Mouse (Mus musculus) thymus, adult 18-20 months (tissue): Measurements from ENCODE around the gene Mapk6.

ENCODE experiments used
- DNase-seq, 2 experiments: peaks; one replicate each; pipeline ENCODE4 v3.0.0; 2022; ENCODE audit warnings: mixed read lengths in 2 of 2

Mapk6 gene

DNA sequence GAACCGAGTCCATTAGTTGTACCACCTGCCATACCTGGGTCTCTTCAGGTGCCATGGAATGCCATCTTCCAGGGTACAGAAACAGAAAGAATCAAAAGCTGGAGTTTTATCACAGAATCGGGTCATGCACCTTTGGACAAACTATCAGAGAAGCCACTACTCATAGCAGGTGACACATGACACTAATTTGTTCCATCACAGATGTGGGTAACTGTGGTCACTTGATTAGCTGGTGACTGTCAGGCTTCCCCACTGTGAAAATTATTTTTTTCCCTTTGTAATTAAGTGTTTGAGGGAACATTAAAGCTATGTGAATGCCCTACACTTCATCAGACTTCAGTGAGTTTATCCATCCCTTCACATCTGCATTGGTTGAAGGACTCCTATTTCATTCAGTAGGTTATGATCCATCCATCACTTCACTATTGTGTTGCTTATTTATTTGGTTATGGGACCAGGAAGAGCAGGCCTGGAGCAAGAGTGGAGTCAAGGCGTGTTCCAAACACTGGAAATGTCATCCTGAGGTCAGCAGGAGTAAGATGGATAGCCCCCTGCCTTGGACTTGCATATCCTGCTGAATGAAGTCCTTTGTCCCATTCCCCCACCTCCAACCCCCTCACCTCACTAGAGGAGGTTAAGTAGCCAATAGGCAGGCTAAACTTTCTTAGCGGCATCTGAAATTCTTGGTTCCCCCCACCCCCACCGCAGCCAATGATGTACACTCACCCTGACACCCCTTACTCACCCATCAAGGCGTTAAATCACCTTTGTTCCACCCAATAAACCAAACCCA, 14.7 kb upstream of the Mapk6 start:
- no peak for DNase-seq

DNA sequence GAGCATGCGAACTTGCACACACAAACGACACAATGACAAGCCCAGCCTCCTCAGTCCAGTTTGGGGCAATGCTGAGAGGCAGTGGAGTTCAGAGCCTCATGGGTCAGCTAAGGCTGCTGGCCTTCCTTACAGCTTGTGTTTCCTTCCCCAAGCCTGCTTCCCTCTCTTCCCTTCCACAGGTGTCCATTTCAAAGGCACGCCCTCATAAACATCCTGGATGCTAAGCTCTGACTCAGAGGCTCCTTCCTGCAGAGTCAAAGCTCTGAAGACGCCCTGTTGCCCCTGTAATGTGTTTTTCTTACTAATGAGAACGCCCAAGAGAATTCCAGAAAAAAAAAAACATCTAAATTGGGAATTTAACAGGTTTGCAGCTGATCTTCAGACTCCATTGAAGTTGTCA, 13.9 kb upstream of the Mapk6 start:
- DNase-seq = no peak

DNA sequence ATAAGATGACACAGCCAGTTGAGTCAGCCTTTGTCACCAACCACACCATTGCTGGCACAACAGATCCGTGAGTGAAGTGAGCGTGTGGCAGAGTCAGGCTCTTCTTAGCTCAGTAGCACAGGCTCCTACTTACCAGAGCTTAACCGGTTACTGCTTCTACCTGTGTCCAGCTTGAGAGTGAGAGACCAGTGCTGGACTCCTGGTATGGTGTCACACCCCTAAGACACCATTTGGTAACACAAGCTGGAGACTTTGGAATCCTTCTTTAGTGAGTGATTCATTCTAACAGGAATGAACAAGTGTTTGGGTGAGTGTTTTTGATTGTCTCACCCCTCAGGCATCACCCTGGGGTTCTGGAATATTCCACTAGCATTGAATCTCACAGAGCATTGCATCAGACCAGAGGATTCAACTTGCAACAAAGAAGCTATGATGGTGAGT, 12.5 kb upstream of the Mapk6 start:
- no peak for DNase-seq

DNA sequence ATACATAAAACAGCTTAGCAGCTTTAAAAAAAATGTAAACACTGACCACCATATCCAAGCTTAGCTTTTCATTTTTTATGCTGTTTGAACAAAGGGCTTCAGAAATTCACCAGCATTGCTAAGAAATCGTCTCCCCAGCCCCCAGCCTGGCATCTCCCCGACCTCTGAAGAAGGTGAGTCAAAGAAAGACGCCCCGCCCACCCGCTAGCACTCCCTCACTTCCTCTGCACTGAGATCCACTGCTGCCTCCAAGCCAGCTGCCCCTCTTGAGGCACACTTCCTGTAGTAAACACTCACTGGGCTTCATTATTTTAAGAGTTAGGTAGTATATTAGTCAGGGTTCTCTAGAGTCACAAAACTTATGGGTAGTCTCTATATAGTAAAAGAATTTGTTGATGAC, 4.4 kb upstream of the Mapk6 start:
- peak; percentile 59 to 67 for DNase-seq

DNA sequence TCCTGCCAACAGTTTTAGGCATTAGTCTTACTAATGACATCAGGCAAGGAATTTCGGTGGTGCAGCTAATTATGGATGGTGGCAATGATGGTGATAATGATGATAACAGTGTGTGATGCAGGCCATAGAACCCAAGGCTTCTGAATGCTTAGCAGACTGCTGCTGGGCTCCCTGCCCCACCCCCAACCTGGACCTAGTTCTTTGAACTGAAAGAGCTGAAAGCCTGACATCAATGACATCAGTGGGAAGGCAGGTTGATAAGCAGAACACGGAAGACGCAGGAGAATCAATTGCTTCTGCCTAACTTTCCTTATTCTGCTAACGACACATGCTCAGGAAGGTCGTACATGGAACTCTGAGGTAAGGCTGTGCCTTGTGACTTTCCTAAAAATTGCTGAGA, 3.4 kb upstream of the Mapk6 start:
- DNase-seq = no peak

DNA sequence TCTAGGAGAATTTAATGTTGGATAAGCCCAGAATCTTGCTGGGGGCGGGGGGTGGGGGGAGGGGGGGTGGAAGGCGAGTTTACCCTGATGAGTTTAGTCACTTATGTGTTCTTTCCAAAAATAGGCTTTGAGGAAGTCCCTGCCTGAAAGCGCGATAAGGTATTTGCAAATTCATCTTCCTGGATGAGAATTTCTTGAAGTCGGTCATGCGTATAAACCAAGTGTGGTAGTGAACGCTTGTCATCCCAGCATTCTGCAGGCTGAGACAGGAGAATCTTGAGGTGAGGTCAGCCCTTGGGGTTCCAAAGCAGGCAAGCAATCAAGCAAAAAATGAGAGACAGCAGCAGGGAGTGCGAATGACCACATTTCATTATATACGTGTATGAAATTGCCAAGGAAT, 1.8 kb upstream of the Mapk6 start:
- DNase-seq = no peak

DNA sequence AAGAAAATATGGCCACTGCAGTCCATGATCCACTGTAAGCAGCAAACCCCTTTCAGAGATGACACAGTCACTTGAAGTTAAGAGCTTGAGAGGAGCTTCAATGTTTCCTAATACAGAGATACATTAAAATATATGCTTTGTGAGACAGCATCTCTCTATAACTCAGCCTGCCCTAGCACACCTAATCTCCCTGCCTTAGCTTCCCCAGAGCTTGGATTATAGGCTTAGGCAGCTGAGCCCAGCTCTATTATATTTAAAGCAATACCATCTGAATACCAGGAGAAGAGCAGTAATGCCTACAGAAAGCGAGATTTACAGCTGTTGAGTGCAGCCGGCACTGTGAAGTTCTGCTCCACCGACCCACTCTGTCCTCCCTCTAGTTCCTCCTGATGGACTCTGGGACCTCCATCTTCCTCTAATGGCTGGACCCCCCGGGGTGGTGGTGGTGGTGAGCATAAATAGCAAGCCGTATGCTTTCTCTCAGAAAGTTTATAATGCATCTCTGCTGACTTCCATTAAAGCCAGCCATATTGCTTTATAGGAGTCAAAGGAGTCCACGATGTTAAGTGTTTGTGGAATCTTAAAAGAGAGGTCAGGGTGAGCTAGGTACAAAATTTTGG, 1.2 kb upstream of the Mapk6 start:
- DNase-seq = no peak

DNA sequence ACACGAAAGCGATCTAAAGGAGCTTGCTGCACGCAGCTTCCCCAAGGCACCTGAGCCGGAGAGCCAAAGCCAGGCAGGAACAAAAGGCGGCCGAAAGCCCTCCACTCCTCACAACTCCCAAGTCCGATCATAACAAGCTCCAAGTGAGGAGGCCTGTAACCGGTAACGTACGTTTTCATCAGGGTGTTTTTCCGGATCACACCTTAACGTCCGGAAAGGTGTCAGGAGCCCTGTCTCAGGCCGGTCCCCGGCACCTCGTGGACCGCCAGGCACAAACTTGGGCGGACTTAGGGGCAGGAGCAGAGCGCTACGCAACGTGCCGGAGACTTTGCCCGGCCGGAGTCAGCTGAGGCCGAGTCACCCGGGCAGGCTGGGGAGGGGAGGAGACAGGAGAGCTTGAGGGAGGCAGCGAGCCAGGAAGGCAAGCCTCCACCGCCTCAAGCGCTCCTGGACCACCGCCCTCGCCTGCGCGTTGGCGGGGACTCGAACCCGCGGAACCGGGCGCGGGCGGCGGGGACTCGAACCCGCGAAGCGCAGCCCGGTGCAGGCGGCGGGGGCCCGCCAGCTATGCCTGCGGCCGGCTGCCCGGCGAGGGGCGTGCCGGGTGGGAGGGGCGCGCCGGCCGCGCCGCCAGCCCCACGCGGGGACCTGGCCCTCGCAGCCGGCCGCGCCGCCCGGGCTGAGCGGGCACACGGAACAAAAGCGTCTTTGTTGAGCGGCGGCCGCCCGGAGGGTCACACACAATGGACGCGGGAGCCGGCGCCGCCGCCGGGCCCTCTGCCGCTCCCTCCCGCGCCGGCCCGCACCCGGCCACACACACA, 564 bp downstream of the Mapk6 start:
- peak; percentile 60 to 64 for DNase-seq

DNA sequence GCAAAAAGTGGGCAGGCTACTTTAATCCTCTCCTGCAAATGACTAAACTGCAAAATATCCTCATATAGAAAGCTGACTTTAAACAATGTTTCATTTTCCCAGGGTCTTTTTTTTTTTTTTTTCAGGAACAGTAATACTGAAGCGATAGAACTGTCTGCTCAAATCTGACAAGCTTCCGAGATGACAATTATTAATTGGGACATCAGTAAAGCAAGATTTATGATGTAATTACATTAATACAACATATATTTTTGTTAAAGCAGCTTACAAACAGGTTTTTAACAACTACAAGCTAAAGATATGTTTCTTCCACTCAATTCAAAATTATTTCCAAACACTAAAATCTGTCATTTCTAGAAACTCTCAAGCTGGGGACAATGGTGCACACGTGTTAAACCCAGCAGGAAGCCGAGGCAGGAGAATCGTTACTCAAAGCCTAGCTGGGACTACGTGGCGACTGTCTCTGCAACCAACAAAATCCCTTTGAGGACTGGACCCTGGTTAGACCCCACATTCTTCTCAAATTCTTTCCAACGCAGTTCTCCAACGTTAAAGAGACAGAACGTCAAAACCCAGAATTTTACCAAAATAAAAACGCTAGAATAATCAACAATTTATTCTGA, 1.5 kb downstream of the Mapk6 start:
- no peak for DNase-seq

DNA sequence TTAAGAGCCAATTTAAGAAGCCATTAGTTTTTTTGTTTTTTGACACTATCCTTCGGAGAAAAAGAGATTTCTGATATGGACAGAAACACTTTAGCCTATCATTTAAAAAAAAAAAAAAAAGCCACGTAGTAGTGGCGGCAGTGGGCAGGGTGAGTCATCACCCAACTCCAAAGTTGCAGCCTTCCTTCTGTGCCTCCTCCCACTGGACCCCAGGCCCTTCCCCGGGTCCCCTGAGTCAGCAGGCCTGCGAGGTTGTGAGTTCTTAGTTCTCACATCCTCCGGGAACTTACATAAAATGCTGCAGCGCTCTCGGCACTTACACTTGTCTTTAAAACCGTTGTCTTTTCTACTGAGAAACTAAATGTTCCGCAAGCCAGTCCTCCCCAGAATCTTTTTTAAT, 2.0 kb downstream of the Mapk6 start:
- peak; percentile 18 to 31 for DNase-seq

DNA sequence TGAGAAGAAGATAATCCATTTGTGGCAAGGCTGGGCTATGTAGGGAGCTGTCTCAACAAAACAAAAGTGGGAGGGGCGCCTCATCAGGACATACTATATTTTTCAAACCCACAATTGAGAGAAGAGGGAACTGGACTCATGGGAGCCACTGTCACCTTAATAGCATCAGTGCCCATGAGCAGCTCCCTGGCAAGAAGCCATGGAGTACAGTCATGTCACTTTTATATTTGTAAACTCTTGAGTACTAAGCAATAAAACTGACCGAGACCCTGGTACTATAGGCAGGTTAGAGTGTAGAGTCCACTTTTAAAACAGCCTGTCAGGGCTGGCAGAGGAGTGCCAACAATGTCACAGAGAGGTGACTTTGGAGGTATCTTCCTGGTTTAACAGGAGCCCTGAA, 3.7 kb downstream of the Mapk6 start:
- no peak for DNase-seq

DNA sequence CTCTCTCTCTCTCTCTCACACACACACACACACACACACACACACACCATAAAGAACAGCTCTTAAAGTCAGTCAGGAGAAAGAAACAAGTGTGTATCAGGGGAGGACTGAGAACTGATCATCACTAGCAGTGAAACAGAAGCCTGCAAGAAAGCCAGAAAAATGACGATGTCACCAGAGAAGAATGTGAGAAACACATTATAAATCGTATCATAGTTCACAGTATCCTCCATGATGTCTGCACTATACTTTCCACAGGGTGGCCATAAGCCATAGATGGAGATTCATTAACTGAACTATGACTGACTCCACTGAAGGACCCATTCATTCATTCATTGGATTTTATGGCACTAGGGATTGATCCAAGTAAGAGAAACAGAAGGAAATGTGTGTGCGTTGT, 6.3 kb downstream of the Mapk6 start:
- DNase-seq = no peak

DNA sequence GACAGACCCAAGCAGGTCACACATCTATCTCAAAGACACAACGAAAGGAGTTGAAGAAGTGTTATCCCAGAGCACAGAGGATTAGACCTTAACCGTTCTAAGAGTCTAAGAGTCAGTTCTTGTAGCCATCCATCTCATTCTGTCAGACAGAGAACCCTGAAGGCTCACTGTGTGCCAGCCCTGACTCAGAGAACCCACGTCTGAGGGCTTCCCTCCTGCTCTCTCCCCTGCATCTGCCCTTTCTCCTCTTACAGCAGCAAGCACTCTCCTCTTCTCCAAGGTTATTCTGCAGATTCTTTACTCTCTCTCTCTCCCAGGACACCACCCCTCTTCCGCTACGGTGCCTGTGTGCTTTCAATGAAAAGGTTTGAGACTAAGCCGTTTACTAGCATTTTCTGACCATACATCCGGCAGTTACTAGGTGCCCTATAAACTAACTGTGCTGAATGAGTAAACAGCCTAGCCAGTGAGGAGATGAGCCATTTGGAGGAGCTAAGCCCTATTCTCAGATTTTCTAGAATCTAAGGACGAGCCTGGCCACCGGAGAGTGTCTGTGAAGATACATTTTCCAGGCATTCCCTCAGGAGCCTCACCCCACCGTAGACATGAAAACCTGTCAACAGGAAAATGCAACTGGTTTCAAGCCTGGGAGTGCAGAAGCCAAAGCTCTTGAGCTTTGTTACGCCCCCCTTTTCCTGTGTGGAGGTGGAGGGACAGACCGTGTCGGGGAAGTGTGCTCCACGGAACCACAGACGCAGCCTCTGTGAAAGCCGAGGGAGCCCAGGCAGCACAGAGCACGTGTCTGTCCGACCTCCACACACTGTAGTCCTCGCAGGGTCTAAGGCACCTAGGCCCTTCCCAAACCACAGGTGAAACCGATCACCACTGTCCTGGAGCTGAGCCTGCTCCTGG, 8.0 kb downstream of the Mapk6 start:
- DNase-seq = peak; percentile 35 to 62

DNA sequence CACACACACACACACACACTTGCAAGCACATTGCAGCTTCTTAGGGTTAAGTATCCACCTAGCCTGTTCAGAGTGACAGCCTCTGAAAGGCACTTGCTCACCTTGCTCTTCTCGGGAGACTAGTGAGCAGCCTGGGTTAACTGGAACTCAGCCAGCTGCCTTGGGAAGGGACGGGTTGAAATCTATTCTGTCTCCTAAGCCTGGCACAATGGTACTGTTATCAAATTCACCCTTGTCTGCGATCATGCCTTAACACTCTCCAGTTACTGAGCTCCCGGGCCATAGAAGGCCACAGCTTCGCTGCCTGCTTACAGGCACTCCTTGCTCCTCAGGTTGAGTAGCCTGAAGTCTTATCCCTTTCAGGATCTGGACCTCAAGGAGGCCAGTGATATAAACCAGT, 9.2 kb downstream of the Mapk6 start:
- DNase-seq = no peak

DNA sequence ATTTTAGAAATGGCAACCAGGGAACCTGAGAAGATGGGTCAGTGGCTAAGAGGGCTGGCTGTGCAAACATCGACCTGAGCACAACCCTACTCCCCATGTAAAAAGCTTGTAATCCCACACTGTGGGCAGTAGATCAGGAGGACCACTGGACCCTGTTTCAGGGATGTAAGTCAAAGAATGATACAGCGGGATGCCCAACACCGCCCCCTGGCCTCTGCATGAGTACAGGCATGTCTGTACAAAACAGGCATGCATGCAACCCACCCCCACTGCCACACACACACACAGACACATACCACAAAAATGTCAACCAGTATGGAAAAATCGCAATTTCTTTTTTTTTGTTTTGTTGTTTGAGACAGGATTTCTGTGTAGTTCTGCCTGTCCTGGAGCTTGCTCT, 10.7 kb downstream of the Mapk6 start:
- no peak for DNase-seq

DNA sequence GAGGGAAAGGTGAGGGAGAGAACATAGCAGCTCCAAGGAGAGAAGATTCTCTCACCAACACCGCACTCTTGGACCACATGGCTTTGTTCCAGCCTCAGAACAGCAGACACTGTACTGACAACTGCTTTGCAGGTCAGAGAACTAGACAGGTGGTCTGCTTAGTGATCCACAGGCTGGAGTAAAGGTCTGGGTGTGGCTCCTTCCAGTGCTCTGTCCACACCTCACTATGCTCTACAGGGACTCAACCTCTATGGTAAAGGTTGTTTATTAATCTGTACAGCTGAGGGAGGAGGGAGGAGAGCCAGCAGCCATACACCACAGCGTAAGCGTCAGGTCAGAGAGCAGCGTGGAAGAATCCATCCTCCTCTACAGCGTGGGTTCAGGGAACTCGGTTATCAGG, 13.8 kb downstream of the Mapk6 start:
- DNase-seq = no peak

DNA sequence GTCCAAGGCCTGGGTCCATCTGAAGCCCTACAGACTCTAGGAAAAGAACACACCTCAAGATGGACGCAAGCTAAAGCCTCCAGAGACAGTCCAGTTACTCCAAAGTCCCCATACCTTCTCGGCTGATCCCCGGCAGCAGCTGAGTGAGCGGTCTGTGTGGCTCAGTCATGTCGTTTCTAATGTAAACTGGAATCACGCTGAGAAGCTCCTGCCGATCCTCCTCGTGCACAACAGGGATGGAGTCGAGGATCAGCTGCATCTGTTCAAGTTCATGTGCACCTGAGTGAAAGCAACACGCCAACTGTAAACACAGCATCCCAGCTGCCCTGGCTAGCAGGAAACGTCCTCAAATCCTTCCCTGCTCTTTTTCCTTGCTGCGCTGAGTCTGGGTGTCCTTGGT, 16.6 kb downstream of the Mapk6 start:
- no peak for DNase-seq

DNA sequence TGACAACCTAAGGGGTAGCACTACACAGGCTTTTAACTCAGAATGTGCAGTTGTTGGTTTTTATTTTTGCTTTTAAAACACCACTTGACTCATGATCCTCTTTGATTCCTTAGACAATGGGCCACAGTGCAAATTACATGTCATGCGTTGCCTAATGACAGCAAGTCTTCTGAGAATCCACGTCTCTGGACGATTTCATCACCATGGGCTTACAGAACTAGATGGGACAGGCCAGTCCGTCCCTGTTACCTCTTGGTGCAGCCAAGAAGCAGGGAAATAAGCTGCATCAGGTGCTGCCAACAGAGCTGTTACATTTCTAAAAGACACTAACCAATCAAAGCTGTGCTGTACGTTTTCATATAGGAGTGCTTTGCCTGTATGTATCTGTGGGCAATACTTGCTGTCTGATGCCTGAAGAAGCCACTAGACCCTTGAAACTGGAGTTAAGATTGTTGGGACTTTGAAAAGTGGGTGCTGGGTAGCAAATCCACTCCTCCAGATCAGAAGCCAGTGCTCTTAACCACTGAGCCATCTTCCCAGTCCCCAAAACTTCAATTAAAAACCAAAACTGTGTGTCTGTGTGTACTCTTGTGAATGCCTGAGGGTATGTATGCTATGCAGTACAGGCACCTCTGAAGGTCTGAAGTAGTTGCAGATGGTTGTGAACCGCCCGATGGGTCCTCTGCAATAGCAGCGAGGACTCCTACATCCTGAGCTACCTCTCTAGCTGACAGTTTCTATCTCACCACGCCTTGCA, 24.4 kb downstream of the Mapk6 start:
- DNase-seq = no peak

DNA sequence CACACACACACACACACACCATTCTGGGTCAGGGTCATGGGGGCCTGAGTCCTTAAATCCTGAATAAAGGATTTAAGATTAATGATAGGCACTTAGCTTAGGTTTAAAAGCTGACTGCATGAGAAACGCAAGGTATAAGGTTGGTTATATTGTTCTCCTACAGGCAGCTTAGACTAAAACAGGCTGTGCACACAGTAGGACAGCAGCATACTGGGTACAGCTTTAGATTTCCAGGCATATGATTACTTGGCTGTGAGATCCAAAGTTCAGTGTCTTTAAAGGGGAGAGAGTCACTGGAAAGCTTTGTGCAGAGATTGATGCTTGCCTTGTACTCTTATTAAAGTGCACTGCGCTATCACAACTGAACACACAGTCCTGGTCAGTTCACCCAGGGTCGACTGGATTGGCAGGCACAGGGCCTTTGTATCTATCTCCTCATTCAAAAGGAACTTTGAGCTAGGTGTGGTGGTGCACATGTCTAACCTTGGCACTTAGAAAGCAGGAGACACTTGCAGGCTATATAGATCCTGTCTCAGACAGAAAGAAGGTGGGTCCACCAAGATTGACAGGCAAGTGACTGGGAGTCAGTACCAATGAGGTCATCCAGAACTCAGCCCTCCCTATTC, 25.4 kb downstream of the Mapk6 start:
- no peak for DNase-seq

DNA sequence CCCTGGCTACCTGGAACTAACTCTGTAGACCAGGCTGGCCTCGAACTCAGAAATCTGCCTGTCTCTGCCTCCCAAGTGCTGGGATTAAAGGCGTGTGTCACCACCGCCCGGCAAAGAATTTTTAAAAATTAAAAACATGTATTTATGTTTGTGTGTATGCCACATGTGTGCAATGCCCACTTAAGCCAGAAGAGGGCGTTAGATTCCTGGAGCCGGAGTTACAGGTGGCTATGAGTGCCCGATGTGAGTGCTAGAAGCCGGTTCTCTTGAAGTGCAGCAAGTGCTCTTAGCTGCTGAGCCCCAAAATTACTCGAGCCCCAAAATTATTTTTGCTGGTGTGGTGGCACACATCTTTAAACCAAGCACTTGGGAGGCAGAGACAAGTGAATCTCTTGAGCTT, 26.0 kb downstream of the Mapk6 start:
- no peak for DNase-seq

DNA sequence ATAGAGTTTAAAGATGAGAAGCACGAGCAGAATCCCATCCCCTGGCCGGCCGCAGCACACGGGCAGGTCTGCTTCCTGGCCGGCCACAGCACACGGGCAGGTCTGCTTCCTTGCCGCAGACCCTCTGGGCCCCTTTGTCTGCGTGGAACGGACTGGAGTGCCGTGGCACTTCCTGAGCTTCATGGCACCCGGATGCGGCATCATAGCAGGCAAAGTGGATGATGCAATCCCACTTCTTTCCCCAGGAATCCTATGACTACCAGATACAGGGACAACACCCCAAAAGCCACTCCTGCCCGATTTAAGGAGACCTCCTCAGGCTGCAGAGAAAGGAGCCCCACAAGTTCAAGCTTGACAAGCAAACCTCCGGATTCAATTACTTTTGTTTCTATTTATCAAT, 27.0 kb downstream of the Mapk6 start:
- DNase-seq = no peak
